In genomic region chr1:89413122-89413521, GRCm38 (mm10) we compare ENCODE assay signal across 16 mouse cellular contexts. TPM values are rescaled to one million over a fixed set of nuclear protein-coding genes. Genes with fewer than 3 reads are reported as not detected.
DNase-seq lines count a peak whose midpoint lies in the region; ATAC-seq and TF ChIP-seq lines count a peak whose summit lies in the region.
"Had no signal": no experiment of that assay in that cellular context is flagged by ENCODE, and none has a peak within 500 bp of the region (broad histone marks: within the 10 kb centered on the region; RNA-seq: fewer than 3 reads in every experiment).

No protein-coding gene starts in this region.

- no peaks in the 10 kb centered on the region for H3K36me3 ChIP-seq in midbrain, postnatal 0 days (ENCODE audit: insufficient read depth, low read length)
- no peaks in the 10 kb centered on the region for H3K36me3 ChIP-seq in midbrain, embryonic 15.5 days (replicated peaks)
- H3K36me3 ChIP-seq: embryonic facial prominence, embryonic 13.5 days; G1E had no signal

- no peak overlapping the region for H3K27ac ChIP-seq in midbrain, postnatal 0 days (ENCODE audit: low read depth, low read length)
- H3K27ac ChIP-seq in midbrain, embryonic 15.5 days: no peak overlapping the region
- H3K27ac ChIP-seq: embryonic facial prominence, embryonic 13.5 days had no signal

- WGBS in midbrain, postnatal 0 days: 71% methylated on average over 2 of the region's 2 CpGs
- WGBS in midbrain, embryonic 15.5 days: 77% methylated on average over 2 of the region's 2 CpGs

- H3K9ac ChIP-seq in midbrain, postnatal 0 days (replicated peaks; ENCODE audit: low read length, poor library complexity, severe bottlenecking): no peak overlapping the region
- H3K9ac ChIP-seq in midbrain, embryonic 15.5 days: no peak overlapping the region
- H3K9ac ChIP-seq: embryonic facial prominence, embryonic 13.5 days had no signal

- no peak overlapping the region for H3K4me2 ChIP-seq in midbrain, postnatal 0 days (ENCODE audit: low read depth, low read length, poor library complexity, severe bottlenecking)
- H3K4me2 ChIP-seq in midbrain, embryonic 15.5 days: no peak overlapping the region
- H3K4me2 ChIP-seq: embryonic facial prominence, embryonic 13.5 days; midbrain, embryonic 11.5 days had no signal

- no peak overlapping the region for H3K4me3 ChIP-seq in midbrain, postnatal 0 days (ENCODE audit: low read depth, low read length)
- no peak overlapping the region for H3K4me3 ChIP-seq in midbrain, embryonic 15.5 days
- H3K4me3 ChIP-seq: embryonic facial prominence, embryonic 13.5 days had no signal

- no peaks in the 10 kb centered on the region for H3K4me1 ChIP-seq in midbrain, postnatal 0 days (ENCODE audit: insufficient read depth, low read length)
- peaks cover 4% of the 10 kb centered on the region; the same call in 1 of the 2 replicates for H3K4me1 ChIP-seq in midbrain, embryonic 15.5 days

- peak; percentile 11 for DNase-seq in adrenal gland, postnatal 10 days
- DNase-seq in adrenal gland, adult 2 months: no peak
- peak; percentile 61 for DNase-seq in midbrain, postnatal 0 days (ENCODE audit: low spot score)
- peak; percentile 84 for DNase-seq in kidney, postnatal 14 days
- peak; percentile 24 to 77 for DNase-seq in lung, postnatal 4 days
- DNase-seq in spleen, postnatal 36 days (ENCODE audit: low spot score in 2 of 2): no peak
- no peak for DNase-seq in layer of hippocampus, adult 9-10 months (ENCODE audit: low spot score)
- DNase-seq: cerebellum, adult 8-10 months; heart, postnatal 14 days; spleen, adult 18-20 months; thymus, postnatal 25 days had no signal

- H3K9me3 ChIP-seq in midbrain, postnatal 0 days (ENCODE audit: low read length): no peaks in the 10 kb centered on the region
- H3K9me3 ChIP-seq in midbrain, embryonic 15.5 days: no peaks in the 10 kb centered on the region
- H3K9me3 ChIP-seq: embryonic facial prominence, embryonic 13.5 days had no signal

- no peak for TF ChIP-seq CTCF in midbrain, postnatal 0 days (IDR thresholded peaks at IDR 0.05)

- no peak for ATAC-seq in midbrain, postnatal 0 days (ENCODE audit: low FRiP score)
- ATAC-seq in midbrain, embryonic 15.5 days (replicated peaks): no peak
- ATAC-seq: intestine, embryonic 16.5 days had no signal

- H3K27me3 ChIP-seq in midbrain, postnatal 0 days (ENCODE audit: insufficient read depth, low read length): no peaks in the 10 kb centered on the region
- H3K27me3 ChIP-seq in midbrain, embryonic 15.5 days (replicated peaks): no peaks in the 10 kb centered on the region; the same call in 1 of the 2 replicates

RNA-seq across cellular contexts. Expression of gene Agap1, which starts 41.5 kb away (rescaled TPM):
- total RNA-seq in adrenal gland, postnatal 10 days (2021): 10 to 100 TPM; 48.5 to 58.7 TPM
- total RNA-seq in adrenal gland, adult 2 months (2021): 10 to 100 TPM; 46.2 to 61.6 TPM
- 11.3 and 15.5 TPM in 2 replicates for polyA plus RNA-seq in adrenal gland, adult 2 months (2012; rRNA removed)
- 175 and 187 TPM in 2 replicates for total RNA-seq in midbrain, postnatal 0 days (2014; rRNA removed)
- 40.4 and 45.9 TPM in 2 replicates for polyA plus RNA-seq in midbrain, postnatal 0 days (2015; fragmentation: Nextera tagmentation; extraction: Ambion mirVana)
- polyA plus RNA-seq in midbrain, embryonic 15.5 days (2015; fragmentation: Nextera tagmentation; extraction: Ambion mirVana): 56.9 and 63.6 TPM in 2 replicates

Comparison
In these comparisons a context has a peak if more than half of its experiments do, and no peak if none do; other contexts are left out.
1. DNase-seq: peak in adrenal gland, postnatal 10 days (single experiment), midbrain, postnatal 0 days (single experiment), kidney, postnatal 14 days (single experiment) and lung, postnatal 4 days (2 of 2); none in adrenal gland, adult 2 months (single experiment), spleen, postnatal 36 days (0 of 2) and layer of hippocampus, adult 9-10 months (single experiment).